Mouse (Mus musculus) liver, embryonic 13.5 days (tissue): ENCODE data around the gene 4930523C07Rik. TPM values are rescaled to one million over a fixed set of nuclear protein-coding genes. Genes with fewer than 3 reads are reported as not detected.

Experiments
- ATAC-seq: fragments of 200-750 bp; cut with Nextera tagmentation; 2 replicates; pipeline ENCODE4 v1.8.0; 2017; ENCODE audit warnings: low read depth, mild to moderate bottlenecking, moderate number of reproducible peaks, moderate library complexity
- DNase-seq: peaks from one replicate; pipeline ENCODE4 v3.0.0; 2022
- H3K27ac ChIP-seq: fragments of 300-500 bp; sonication (generic); 2 replicates; pipeline ENCODE4 v1.5.1; 2015; ENCODE audit warnings: moderate library complexity, mild to moderate bottlenecking, inconsistent platforms
- H3K27me3 ChIP-seq: fragments of 300-500 bp; sonication (generic); 2 replicates; pipeline ENCODE4 v1.6.1; 2015; ENCODE audit warnings: mild to moderate bottlenecking, inconsistent platforms
- H3K36me3 ChIP-seq: fragments of 300-500 bp; sonication (generic); 2 replicates; pipeline ENCODE4 v1.6.1; 2015; ENCODE audit warnings: mild to moderate bottlenecking, inconsistent platforms
- H3K4me1 ChIP-seq: fragments of 300-500 bp; sonication (generic); replicated peaks from 2 replicates; pipeline ENCODE4 v1.6.1; 2015; ENCODE audit warnings: inconsistent platforms
- H3K4me2 ChIP-seq: fragments of 300-500 bp; sonication (generic); 2 replicates; pipeline ENCODE4 v1.6.1; 2015; ENCODE audit warnings: inconsistent platforms, mild to moderate bottlenecking, moderate library complexity
- H3K4me3 ChIP-seq: fragments of 300-500 bp; sonication (generic); replicated peaks from 2 replicates; pipeline ENCODE4 v1.5.1; 2015; ENCODE audit warnings: mild to moderate bottlenecking, inconsistent platforms
- H3K9ac ChIP-seq: fragments of 300-500 bp; sonication (generic); 2 replicates; pipeline ENCODE4 v1.6.1; 2015; ENCODE audit warnings: mild to moderate bottlenecking, inconsistent platforms
- H3K9me3 ChIP-seq: fragments of 300-500 bp; sonication (generic); replicated peaks from 2 replicates; pipeline ENCODE4 v1.6.1; 2016; ENCODE audit warnings: inconsistent platforms
- WGBS: fragments of 180-500 bp; shearing (Covaris S2); methylation state at CpG from one replicate; pipeline ENCODE4 v1.1.7; 2015; ENCODE audit not compliant: insufficient replicate concordance; 5-methylcytosine and 5-hydroxymethylcytosine counted together
- polyA plus RNA-seq: library from polyadenylated mRNA; unstranded; fragments of >200 nt; fragmentation: Nextera tagmentation; extraction: Ambion mirVana; gene quantifications from 2 replicates; pipeline ENCODE4 v1.2.1, GENCODE M21; 2015

The 4930523C07Rik gene
- polyA plus RNA-seq, 1 experiment from 2014 or later: 29.8 TPM

- H3K36me3 ChIP-seq: peaks cover 4% of the 10 kb centered on the region; the same call in 1 of the 2 replicates
- peaks cover 83% of the 10 kb centered on the region for H3K4me1 ChIP-seq
- WGBS: 80% methylated on average over 4 of the region's 4 CpGs
- no peaks in the 10 kb centered on the region for H3K9me3 ChIP-seq
- 0 out of 2 replicates have a peak, but pooled peaks cover 2% of the 10 kb centered on the region for H3K27me3 ChIP-seq
- DNase-seq (no peak), ATAC-seq (no peak)
- H3K27ac ChIP-seq: peak overlapping the region; percentile 11; the same call in 1 of the 2 replicates
- peak overlapping the region; percentile 73 for H3K4me2 ChIP-seq
- peak overlapping the region; percentile 84 for H3K9ac ChIP-seq
- peak overlapping the region; percentile 78 for H3K4me3 ChIP-seq
These were observed 2.6 kb downstream of the 4930523C07Rik start for GRCm38 (mm10) chr1:160046786-160047185.

- WGBS: 78% methylated on average over 7 of the region's 7 CpGs
- no peak for DNase-seq
- Histone ChIP-seq H3K4me1 (peaks cover 87% of the 10 kb centered on the region), H3K27ac (peak overlapping the region; percentile 37), H3K4me3 (no peak overlapping the region), H3K9me3 (no peaks in the 10 kb centered on the region), H3K27me3 (no peaks in the 10 kb centered on the region), H3K9ac (no peak overlapping the region), H3K4me2 (peak overlapping the region; percentile 36), H3K36me3 (peaks cover 4% of the 10 kb centered on the region; the same call in 1 of the 2 replicates)
- no peak for ATAC-seq
These were observed 3.3 kb downstream of the 4930523C07Rik start for GRCm38 (mm10) chr1:160047481-160047931.

DNA sequence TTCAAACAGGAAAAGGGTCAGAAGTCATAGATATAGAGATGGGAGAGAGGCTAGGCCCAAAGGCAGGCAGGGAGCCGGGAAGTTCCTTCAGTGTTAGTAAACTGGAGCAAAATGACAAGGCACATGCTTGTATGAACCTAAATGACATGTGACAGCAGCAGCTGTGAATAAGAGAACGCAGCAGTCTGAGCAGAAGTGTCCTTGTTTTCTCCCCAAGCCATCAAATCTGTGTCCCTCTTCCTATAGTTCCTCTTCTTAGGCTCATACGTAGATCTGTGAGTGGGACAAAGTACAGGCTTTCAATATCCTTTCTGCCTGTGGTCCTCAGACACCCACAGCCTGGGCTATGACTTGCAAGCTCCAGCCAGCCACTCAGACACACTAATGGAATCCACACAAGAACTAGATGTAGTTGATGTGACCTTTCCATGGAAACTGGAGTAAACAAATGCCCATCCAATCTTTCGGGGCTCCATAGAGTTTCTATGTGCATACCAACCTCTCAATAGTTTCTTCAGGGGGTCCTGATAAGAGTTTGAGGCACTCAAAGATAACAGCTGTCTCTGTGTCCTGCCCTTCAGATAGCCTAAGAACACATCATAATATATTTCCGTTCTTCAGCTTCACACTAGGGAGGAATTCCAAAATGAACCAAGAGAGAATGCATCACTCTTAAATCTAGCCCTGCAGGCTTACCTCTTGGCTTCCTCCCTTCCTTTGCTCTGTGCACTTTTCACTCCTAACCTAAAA, 5.1 kb downstream of the 4930523C07Rik start:
- Histone ChIP-seq H3K36me3 (peaks cover 4% of the 10 kb centered on the region; the same call in 1 of the 2 replicates), H3K27ac (peak overlapping the region; percentile 72), H3K4me1 (peaks cover 88% of the 10 kb centered on the region), H3K4me3 (peak overlapping the region; percentile 9; the same call in 1 of the 2 replicates), H3K4me2 (peak overlapping the region; percentile 50), H3K9ac (peak overlapping the region; percentile 51), H3K9me3 (no peaks in the 10 kb centered on the region), H3K27me3 (no peaks in the 10 kb centered on the region)
- ATAC-seq (peak; percentile 53), DNase-seq (peak; percentile 12)
- 41% methylated on average over 5 of the region's 5 CpGs for WGBS

GRCm38 (mm10) chr1:160050898-160051297, 6.7 kb downstream of the 4930523C07Rik start:
- Histone ChIP-seq H3K4me2 (no peak overlapping the region), H3K9ac (no peak overlapping the region), H3K4me3 (no peak overlapping the region), H3K27me3 (no peaks in the 10 kb centered on the region), H3K4me1 (peaks cover 95% of the 10 kb centered on the region), H3K9me3 (no peaks in the 10 kb centered on the region), H3K36me3 (peaks cover 4% of the 10 kb centered on the region; the same call in 1 of the 2 replicates), H3K27ac (peak overlapping the region; percentile 34; the same call in 1 of the 2 replicates)
- WGBS: 86% methylated on average over 6 of the region's 6 CpGs
- ATAC-seq (no peak), DNase-seq (no peak)

DNA sequence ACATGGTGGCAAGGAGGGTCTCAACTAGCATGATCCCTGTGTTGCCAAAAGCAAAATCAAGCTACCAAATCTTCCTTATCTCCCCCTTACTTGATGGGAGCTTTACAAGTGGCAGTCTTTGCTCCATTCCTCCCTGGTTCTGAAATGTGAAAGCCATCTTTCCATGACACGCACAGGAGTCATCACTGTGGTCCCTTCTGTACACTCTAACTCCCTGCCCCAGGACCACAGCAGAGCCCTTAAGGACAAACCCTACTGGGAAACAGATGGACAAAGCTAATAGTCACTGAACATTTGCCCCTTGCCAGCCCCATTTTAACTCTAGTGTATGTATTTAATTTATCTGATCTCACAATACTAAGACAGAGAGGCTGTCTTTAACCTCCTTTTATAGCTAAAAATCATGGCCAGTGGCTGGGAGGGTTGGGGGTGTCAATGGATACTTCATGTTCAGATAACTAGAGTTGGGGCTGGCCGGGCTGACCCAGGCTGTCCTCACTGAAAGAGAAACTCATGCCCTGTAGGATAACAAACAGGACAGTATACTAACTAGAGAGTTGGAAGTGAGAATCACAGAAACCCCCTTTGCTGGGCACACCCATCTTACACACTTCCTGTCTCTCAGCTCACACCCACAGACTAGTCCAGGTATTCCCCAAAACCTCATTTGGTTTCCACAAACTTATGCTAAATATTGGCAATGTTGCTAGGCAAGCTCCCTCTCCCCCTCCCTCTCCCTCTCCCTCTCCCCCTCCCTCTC, 8.6 kb downstream of the 4930523C07Rik start:
- Histone ChIP-seq H3K9ac (no peak overlapping the region), H3K36me3 (peaks cover 3% of the 10 kb centered on the region; the same call in 1 of the 2 replicates), H3K4me2 (no peak overlapping the region), H3K9me3 (no peaks in the 10 kb centered on the region), H3K27ac (peak overlapping the region; percentile 63), H3K27me3 (no peaks in the 10 kb centered on the region), H3K4me1 (peaks cover 93% of the 10 kb centered on the region), H3K4me3 (no peak overlapping the region)
- no peak for DNase-seq
- ATAC-seq: no peak
- WGBS: 62% methylated on average over 2 of the region's 2 CpGs

DNA sequence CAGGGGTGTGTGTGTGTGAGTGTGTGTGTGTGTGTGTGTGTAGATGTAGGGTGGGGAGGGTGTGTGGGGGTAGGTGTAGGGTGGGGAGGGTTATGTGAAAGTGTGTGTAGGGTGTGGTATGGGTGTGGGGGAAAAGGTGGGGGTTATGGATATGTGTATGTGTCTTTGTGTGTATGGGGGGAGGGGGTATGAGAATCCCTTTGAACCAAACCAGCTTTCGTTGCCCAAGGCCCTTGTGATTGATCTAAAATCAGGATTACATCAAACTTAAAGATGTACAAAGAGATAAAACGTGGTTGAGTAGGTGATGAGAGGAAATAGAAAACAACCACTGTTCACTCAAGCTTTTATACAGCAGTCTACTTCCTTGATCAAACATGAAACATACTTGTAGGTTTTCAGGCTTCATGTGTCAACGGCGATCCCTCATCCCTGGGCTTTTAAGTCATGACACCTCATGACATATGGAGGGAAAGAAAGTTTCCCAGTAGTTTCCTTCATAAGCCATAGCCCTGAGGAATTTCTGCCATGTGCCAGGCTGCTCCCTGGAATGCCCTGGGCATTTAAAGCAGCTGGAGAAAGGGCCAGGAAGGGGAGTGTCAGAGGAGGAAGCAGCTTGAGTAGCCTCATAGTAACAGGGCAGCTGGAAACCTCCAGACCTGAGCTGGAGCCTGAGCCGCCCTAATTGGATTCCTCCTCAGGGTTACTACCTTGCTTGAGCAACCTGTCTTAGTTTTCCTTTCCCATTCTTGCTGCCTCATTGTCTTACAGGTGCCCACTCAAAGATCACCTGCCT, 9.5 kb downstream of the 4930523C07Rik start:
- WGBS: 61% methylated on average over 5 of the region's 5 CpGs
- Histone ChIP-seq H3K4me2 (peak overlapping the region; percentile 21), H3K9ac (peak overlapping the region; percentile 26; the same call in 1 of the 2 replicates), H3K36me3 (peaks cover 3% of the 10 kb centered on the region; the same call in 1 of the 2 replicates), H3K4me1 (peaks cover 93% of the 10 kb centered on the region), H3K27ac (peak overlapping the region; percentile 63), H3K4me3 (no peak overlapping the region), H3K27me3 (no peaks in the 10 kb centered on the region), H3K9me3 (no peaks in the 10 kb centered on the region)
- ATAC-seq (peak; percentile 86), DNase-seq (no peak)

DNA sequence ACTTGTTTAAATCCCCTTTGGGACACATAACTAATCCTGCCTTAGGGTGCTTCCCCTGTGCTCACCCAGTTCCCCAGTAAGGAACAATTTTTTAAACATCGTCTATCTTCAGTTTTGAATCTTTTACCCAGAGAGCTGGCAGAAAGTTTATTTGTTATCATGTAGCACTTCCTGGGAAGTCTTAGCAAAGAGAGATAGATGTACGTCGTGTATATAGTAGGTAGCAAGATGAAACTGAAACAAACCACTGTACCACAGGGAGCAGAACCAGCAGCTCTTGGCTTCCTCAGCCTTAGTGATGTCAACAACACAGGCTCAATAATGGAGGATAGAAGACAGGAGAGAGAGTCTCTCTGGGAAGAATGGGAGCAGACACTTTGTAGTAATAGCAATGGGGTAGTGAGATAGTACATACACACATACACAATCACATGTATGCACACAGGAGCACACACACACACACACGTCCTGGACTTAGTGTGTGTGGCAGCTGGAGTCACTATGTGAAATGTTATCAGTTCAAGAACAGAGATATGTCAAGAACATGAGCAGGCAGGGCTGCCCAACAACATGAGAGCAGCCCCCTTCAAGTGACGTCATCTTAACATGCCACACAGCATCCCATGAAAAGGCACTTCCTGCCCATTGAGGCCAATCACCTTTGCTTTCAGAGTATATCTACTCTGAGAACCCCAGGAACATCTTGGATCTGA, 10.3 kb downstream of the 4930523C07Rik start:
- Histone ChIP-seq H3K27ac (peak overlapping the region; percentile 63), H3K4me2 (no peak overlapping the region), H3K4me3 (no peak overlapping the region), H3K4me1 (peaks cover 93% of the 10 kb centered on the region), H3K9ac (peak overlapping the region; percentile 26; the same call in 1 of the 2 replicates), H3K36me3 (peaks cover 3% of the 10 kb centered on the region; the same call in 1 of the 2 replicates), H3K27me3 (no peaks in the 10 kb centered on the region), H3K9me3 (no peaks in the 10 kb centered on the region)
- no peak for DNase-seq
- 37% methylated on average over 5 of the region's 5 CpGs for WGBS
- no peak for ATAC-seq

DNA sequence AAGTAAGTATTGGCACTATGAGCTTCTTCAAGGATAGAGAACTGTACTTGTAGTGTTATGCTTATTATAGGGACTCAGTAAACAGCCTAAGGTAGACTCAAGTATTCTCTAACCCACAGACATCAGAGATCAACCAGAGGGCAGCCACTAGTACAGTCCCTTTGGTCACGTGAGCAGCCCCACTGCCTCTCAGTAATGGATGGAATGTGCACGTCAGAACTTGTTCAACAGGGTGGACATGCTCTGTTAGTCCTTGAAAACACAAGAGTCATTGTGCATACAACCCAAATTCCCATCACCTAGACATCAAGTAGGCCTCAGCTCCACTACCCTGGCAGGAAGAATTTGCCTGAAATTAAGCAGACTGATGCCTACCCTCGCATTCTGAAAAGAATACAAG, 13.5 kb downstream of the 4930523C07Rik start:
- Histone ChIP-seq H3K27me3 (no peaks in the 10 kb centered on the region), H3K4me2 (no peak overlapping the region), H3K9ac (peak overlapping the region; percentile 4; the same call in 1 of the 2 replicates), H3K9me3 (no peaks in the 10 kb centered on the region), H3K4me1 (peaks cover 94% of the 10 kb centered on the region), H3K36me3 (0 out of 2 replicates have a peak, but pooled peaks cover 3% of the 10 kb centered on the region), H3K27ac (peak overlapping the region; percentile 25; the same call in 1 of the 2 replicates), H3K4me3 (no peak overlapping the region)
- 78% methylated on average over 3 of the region's 3 CpGs for WGBS
- no peak for DNase-seq
- no peak for ATAC-seq

DNA sequence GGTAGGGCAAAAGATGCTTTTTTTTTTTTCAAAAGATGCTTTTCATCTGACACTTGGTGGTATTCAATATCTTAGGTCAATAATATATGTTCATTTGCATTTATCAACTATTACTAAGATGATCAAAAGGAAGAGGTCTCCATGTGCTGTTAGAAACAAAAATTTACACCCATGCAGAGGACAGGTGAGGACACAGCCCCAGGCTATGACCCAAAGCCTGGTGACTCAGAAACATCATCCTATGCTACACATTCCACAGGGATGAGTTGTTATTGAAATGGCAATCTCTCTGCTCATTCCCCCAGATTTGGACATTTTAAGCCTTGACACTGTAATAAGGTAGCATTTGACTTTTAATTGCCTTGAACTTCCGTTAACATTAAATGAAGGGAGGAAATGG, 15.7 kb downstream of the 4930523C07Rik start:
- ATAC-seq (no peak), DNase-seq (no peak)
- Histone ChIP-seq H3K4me1 (peaks cover 92% of the 10 kb centered on the region), H3K27ac (peak overlapping the region; percentile 97), H3K9ac (peak overlapping the region; percentile 64; the same call in 1 of the 2 replicates), H3K4me3 (no peak overlapping the region), H3K9me3 (no peaks in the 10 kb centered on the region), H3K36me3 (0 out of 2 replicates have a peak, but pooled peaks cover 3% of the 10 kb centered on the region), H3K4me2 (no peak overlapping the region), H3K27me3 (no peaks in the 10 kb centered on the region)
- WGBS: 47% methylated on average over 1 of the region's 1 CpGs

DNA sequence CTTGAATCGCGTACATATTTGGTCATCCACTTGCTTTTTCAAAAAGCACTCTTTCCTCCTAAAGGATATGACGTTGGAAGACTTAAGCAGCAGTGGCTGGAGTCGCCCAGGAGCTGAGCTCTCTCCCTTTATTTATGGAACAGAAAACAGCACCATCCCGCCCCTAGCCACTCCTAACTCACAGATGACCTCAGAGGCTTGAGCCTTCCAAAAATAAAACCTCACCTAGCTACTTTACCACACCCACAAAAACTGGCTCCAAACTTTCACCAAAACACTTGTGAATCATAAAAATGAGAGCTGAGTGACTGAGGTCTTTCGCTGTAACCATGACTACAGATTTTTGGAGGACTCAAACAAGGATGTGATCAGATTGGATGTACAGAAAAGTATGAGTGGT, 16.4 kb downstream of the 4930523C07Rik start:
- peak overlapping the region; percentile 67 for H3K4me2 ChIP-seq
- H3K27ac ChIP-seq: peak overlapping the region; percentile 97
- H3K4me1 ChIP-seq: peaks cover 92% of the 10 kb centered on the region

More for the DNA sequence above, 16.4 kb downstream of the 4930523C07Rik start:
- H3K9ac ChIP-seq: peak overlapping the region; percentile 64
- DNase-seq (no peak), ATAC-seq (no peak)
- H3K4me3 ChIP-seq: 0 out of 2 replicates have a peak overlapping the region, but pooled peaks have one; percentile 28
- 61% methylated on average over 6 of the region's 6 CpGs for WGBS
- H3K27me3 ChIP-seq: no peaks in the 10 kb centered on the region
- 0 out of 2 replicates have a peak, but pooled peaks cover 3% of the 10 kb centered on the region for H3K36me3 ChIP-seq
- H3K9me3 ChIP-seq: no peaks in the 10 kb centered on the region
